Mouse (Mus musculus): ENCODE measurements around the gene Zan. TPM values are rescaled to one million over a fixed set of nuclear protein-coding genes. Genes with fewer than 3 reads are reported as not detected.

Gene Zan
- polyA plus RNA-seq, 1 experiment: 0.15 TPM

GRCm38 (mm10) chr5:137394456-137394855 lies 82.4 kb downstream of the Zan start:
- TF ChIP-seq POLR2A (IDR thresholded peaks at IDR 0.05; ENCODE audit: extremely low read depth, insufficient read depth, low read length) (no peak), CTCF (IDR thresholded peaks at IDR 0.05; ENCODE audit: extremely low read depth, insufficient read depth, low read length) (no peak)

GRCm38 (mm10) chr5:137391641-137392040 lies 85.2 kb downstream of the Zan start:
- no peaks in the 10 kb centered on the region for H3K4me1 ChIP-seq (ENCODE audit: control insufficient read depth, insufficient read depth, low read length)
- no peak overlapping the region for H3K4me3 ChIP-seq (ENCODE audit: insufficient read depth, low read length)
- H3K27ac ChIP-seq (ENCODE audit: insufficient read depth, low read length): no peak overlapping the region
- TF ChIP-seq CTCF (IDR thresholded peaks at IDR 0.05; ENCODE audit: extremely low read depth, insufficient read depth, low read length) (no peak), POLR2A (IDR thresholded peaks at IDR 0.05; ENCODE audit: extremely low read depth, insufficient read depth, low read length) (no peak)

More at GRCm38 (mm10) chr5:137394456-137394855, 82.4 kb downstream of the Zan start:
- Histone ChIP-seq H3K4me1 (ENCODE audit: control insufficient read depth, insufficient read depth, low read length) (no peaks in the 10 kb centered on the region), H3K27ac (ENCODE audit: insufficient read depth, low read length) (no peak overlapping the region), H3K4me3 (ENCODE audit: insufficient read depth, low read length) (no peak overlapping the region)

GRCm38 (mm10) chr5:137386712-137387111 lies 90.2 kb downstream of the Zan start:
- TF ChIP-seq POLR2A (IDR thresholded peaks at IDR 0.05; ENCODE audit: extremely low read depth, insufficient read depth, low read length) (no peak), CTCF (IDR thresholded peaks at IDR 0.05; ENCODE audit: extremely low read depth, insufficient read depth, low read length) (no peak)
- no peaks in the 10 kb centered on the region for H3K4me1 ChIP-seq (ENCODE audit: control insufficient read depth, insufficient read depth, low read length)
- no peak overlapping the region for H3K27ac ChIP-seq (ENCODE audit: insufficient read depth, low read length)
- H3K4me3 ChIP-seq (ENCODE audit: insufficient read depth, low read length): no peak overlapping the region

- no peaks in the 10 kb centered on the region for H3K4me1 ChIP-seq (ENCODE audit: control insufficient read depth, insufficient read depth, low read length)
- H3K4me3 ChIP-seq (ENCODE audit: insufficient read depth, low read length): no peak overlapping the region
- TF ChIP-seq CTCF (IDR thresholded peaks at IDR 0.05; ENCODE audit: extremely low read depth, insufficient read depth, low read length) (no peak), POLR2A (IDR thresholded peaks at IDR 0.05; ENCODE audit: extremely low read depth, insufficient read depth, low read length) (no peak)
These were observed 93.4 kb downstream of the Zan start for GRCm38 (mm10) chr5:137383441-137383840.

GRCm38 (mm10) chr5:137381152-137381551 lies 95.7 kb downstream of the Zan start:
- TF ChIP-seq POLR2A (IDR thresholded peaks at IDR 0.05; ENCODE audit: extremely low read depth, insufficient read depth, low read length): no peak
- TF ChIP-seq CTCF (IDR thresholded peaks at IDR 0.05; ENCODE audit: extremely low read depth, insufficient read depth, low read length): peak; percentile 67
- H3K27ac ChIP-seq (ENCODE audit: insufficient read depth, low read length): no peak overlapping the region
- no peak overlapping the region for H3K4me3 ChIP-seq (ENCODE audit: insufficient read depth, low read length)
- H3K4me1 ChIP-seq (ENCODE audit: control insufficient read depth, insufficient read depth, low read length): no peaks in the 10 kb centered on the region

More at GRCm38 (mm10) chr5:137383441-137383840, 93.4 kb downstream of the Zan start:
- H3K27ac ChIP-seq (ENCODE audit: insufficient read depth, low read length): no peak overlapping the region

- no peak for TF ChIP-seq POLR2A (IDR thresholded peaks at IDR 0.05; ENCODE audit: extremely low read depth, insufficient read depth, low read length)
- no peak overlapping the region for H3K27ac ChIP-seq (ENCODE audit: insufficient read depth, low read length)
- no peaks in the 10 kb centered on the region for H3K4me1 ChIP-seq (ENCODE audit: control insufficient read depth, insufficient read depth, low read length)
- no peak overlapping the region for H3K4me3 ChIP-seq (ENCODE audit: insufficient read depth, low read length)
These were observed 99.3 kb downstream of the Zan start for GRCm38 (mm10) chr5:137377603-137378002.

- H3K4me3 ChIP-seq (ENCODE audit: insufficient read depth, low read length): no peak overlapping the region
- TF ChIP-seq CTCF (IDR thresholded peaks at IDR 0.05; ENCODE audit: extremely low read depth, insufficient read depth, low read length) (no peak), POLR2A (IDR thresholded peaks at IDR 0.05; ENCODE audit: extremely low read depth, insufficient read depth, low read length) (no peak)
- no peaks in the 10 kb centered on the region for H3K4me1 ChIP-seq (ENCODE audit: control insufficient read depth, insufficient read depth, low read length)
- H3K27ac ChIP-seq (ENCODE audit: insufficient read depth, low read length): no peak overlapping the region
These were observed 99.7 kb downstream of the Zan start for GRCm38 (mm10) chr5:137377176-137377575.

- H3K4me1 ChIP-seq (ENCODE audit: control insufficient read depth, insufficient read depth, low read length): no peaks in the 10 kb centered on the region
- no peak overlapping the region for H3K27ac ChIP-seq (ENCODE audit: insufficient read depth, low read length)
- no peak overlapping the region for H3K4me3 ChIP-seq (ENCODE audit: insufficient read depth, low read length)
- no peak for TF ChIP-seq CTCF (IDR thresholded peaks at IDR 0.05; ENCODE audit: extremely low read depth, insufficient read depth, low read length)
- no peak for TF ChIP-seq POLR2A (IDR thresholded peaks at IDR 0.05; ENCODE audit: extremely low read depth, insufficient read depth, low read length)
These were observed 100.1 kb downstream of the Zan start for GRCm38 (mm10) chr5:137376722-137377121.

- TF ChIP-seq POLR2A (IDR thresholded peaks at IDR 0.05; ENCODE audit: extremely low read depth, insufficient read depth, low read length): no peak
- peak; percentile 24; the same call in 1 of the 2 replicates for TF ChIP-seq CTCF (IDR thresholded peaks at IDR 0.05; ENCODE audit: extremely low read depth, insufficient read depth, low read length)
- no peak overlapping the region for H3K4me3 ChIP-seq (ENCODE audit: insufficient read depth, low read length)
- no peak overlapping the region for H3K27ac ChIP-seq (ENCODE audit: insufficient read depth, low read length)
- no peaks in the 10 kb centered on the region for H3K4me1 ChIP-seq (ENCODE audit: control insufficient read depth, insufficient read depth, low read length)
These were observed 100.7 kb downstream of the Zan start for GRCm38 (mm10) chr5:137376198-137376597.

- TF ChIP-seq CTCF (IDR thresholded peaks at IDR 0.05; ENCODE audit: extremely low read depth, insufficient read depth, low read length): no peak
- no peak for TF ChIP-seq POLR2A (IDR thresholded peaks at IDR 0.05; ENCODE audit: extremely low read depth, insufficient read depth, low read length)
- H3K4me3 ChIP-seq (ENCODE audit: insufficient read depth, low read length): no peak overlapping the region
- no peak overlapping the region for H3K27ac ChIP-seq (ENCODE audit: insufficient read depth, low read length)
- H3K4me1 ChIP-seq (ENCODE audit: control insufficient read depth, insufficient read depth, low read length): no peaks in the 10 kb centered on the region
These were observed 101.2 kb downstream of the Zan start for GRCm38 (mm10) chr5:137375627-137376026.

Measured in cortical plate, adult 2 months (tissue).